ENCODE assay signal across 9 mouse cellular contexts in the genomic region with DNA sequence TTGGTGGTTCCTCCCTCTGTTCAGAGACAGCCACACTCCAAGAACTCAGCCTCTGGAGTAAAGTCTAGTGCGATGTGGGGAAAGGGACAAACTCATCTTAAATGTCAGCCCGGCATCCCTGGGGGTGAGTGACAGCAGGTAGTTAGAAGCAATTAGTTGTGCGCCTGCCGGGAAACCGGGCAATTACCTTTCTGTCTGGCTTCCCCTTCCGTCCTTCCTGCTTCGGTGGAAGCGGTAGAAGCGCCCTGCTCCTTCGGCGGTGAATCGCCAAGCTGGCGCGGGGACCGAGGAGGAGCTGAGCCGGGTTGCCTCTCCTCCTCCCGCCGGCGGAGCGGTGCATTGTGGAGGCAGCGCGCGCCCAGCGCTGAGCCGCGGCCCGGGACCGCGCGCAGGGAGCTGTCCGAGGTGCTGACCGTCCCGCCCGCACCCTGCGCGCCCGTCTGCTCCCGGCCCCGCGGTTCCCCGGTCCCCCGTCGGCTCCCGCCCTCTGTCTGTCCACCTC. TPM values are rescaled to one million over a fixed set of nuclear protein-coding genes. Genes with fewer than 3 reads are reported as not detected.
DNase-seq lines count a peak whose midpoint lies in the region; ATAC-seq lines count a peak whose summit lies in the region.
"Had no signal": no experiment of that assay in that cellular context is flagged by ENCODE, and none has a peak within 500 bp of the region (broad histone marks: within the 10 kb centered on the region; RNA-seq: fewer than 3 reads in every experiment).

Gene Akain1 (plus strand): TSS at position 337 of the 502 bp plus-strand sequence.

- no peaks in the 10 kb centered on the region for H3K36me3 ChIP-seq in hindbrain, embryonic 13.5 days

- H3K9me3 ChIP-seq in hindbrain, embryonic 13.5 days, result no peaks in the 10 kb centered on the region

- H3K4me2 ChIP-seq in hindbrain, embryonic 13.5 days, result peak within 1 kb of the TSS; percentile 92

- WGBS in hindbrain, embryonic 13.5 days, result under 1% methylated on average over 39 of the region's 44 CpGs

- H3K4me1 ChIP-seq in hindbrain, embryonic 13.5 days (replicated peaks), result peaks cover 16% of the 10 kb centered on the region

- H3K27ac ChIP-seq in hindbrain, embryonic 13.5 days, result no peak within 1 kb of the TSS

- peak within 1 kb of the TSS; percentile 72 for H3K9ac ChIP-seq in hindbrain, embryonic 13.5 days

- peak; percentile 88 for DNase-seq in ZHBTc4 (ENCODE audit: low read depth, low spot score)
- DNase-seq in cerebellum, postnatal 14 days, result peak; percentile 69 to 72
- DNase-seq in frontal cortex, postnatal 36 days (ENCODE audit: low spot score in 2 of 2), result peak; percentile 49 to 52
- DNase-seq in layer of hippocampus, postnatal 36 days, result peak; percentile 57 to 61
- DNase-seq in right cerebral cortex, postnatal 10 days (ENCODE audit: low spot score in 2 of 2), result peak; percentile 36 to 59
- DNase-seq in urinary bladder, postnatal 36 days (ENCODE audit: low spot score in 2 of 2), result peak; percentile 47 to 59

- H3K4me3 ChIP-seq in hindbrain, embryonic 13.5 days, result peak within 1 kb of the TSS; percentile 58

- peak; percentile 90 for ATAC-seq in hindbrain, embryonic 13.5 days (ENCODE audit: low FRiP score)
- peak; percentile 98 for ATAC-seq in megakaryocyte, adult 5-6 weeks (ENCODE audit: poor library complexity, severe bottlenecking)

- H3K27me3 ChIP-seq in hindbrain, embryonic 13.5 days, result peaks cover 60% of the 10 kb centered on the region

RNA-seq across cellular contexts. Expression of gene Akain1, which starts in this region (rescaled TPM):
- 0.70 and 0.96 TPM in 2 replicates for polyA plus RNA-seq in hindbrain, embryonic 13.5 days (2015; fragmentation: Nextera tagmentation; extraction: Ambion mirVana)
- total RNA-seq in layer of hippocampus, postnatal 36 days (2021), result 10 to 100 TPM; 14.7 to 16.6 TPM
- not detected in 2 replicates for total RNA-seq in megakaryocyte, adult 5-6 weeks (2015)
- total RNA-seq in megakaryocyte, adult 5-6 weeks (2017), result not detected in 2 replicates
- polyA plus RNA-seq: large intestine, adult 2 months had no signal

Comparison
In these comparisons a context has a peak if more than half of its experiments do, and no peak if none do; other contexts are left out.
1. RNA of gene Akain1 (total RNA-seq): 14.7 to 16.6 TPM in layer of hippocampus, postnatal 36 days; not detected in megakaryocyte, adult 5-6 weeks; every median in the first group is over 10 times any median in the second.
2. Peak in ATAC-seq, H3K4me3 ChIP-seq, H3K9ac ChIP-seq and H3K4me2 ChIP-seq in hindbrain, embryonic 13.5 days; RNA of the gene not detected or under 1 TPM.
3. Peak in ATAC-seq in megakaryocyte, adult 5-6 weeks; RNA of the gene not detected or under 1 TPM.
4. Peak in every context shown above with its lines, with median percentiles within 50 percentile points of each other: DNase-seq.